Mouse (Mus musculus) gonadal fat pad, adult 2 months (tissue): ENCODE results near the gene Rnf34. TPM values are rescaled to one million over a fixed set of nuclear protein-coding genes. Genes with fewer than 3 reads are reported as not detected.

Experiments used
- DNase-seq: peaks from one replicate; pipeline ENCODE4 v3.0.0-alpha.2; 2012; ENCODE audit warnings: low read depth
- polyA plus RNA-seq: library from polyadenylated mRNA; depleted of rRNA; stranded (reverse); fragments of >200 nt; gene quantifications from 2 replicates; pipeline ENCODE4 v1.2.3, GENCODE M21; 2012; rRNA removed

Rnf34 gene
- 16.5 and 17.5 TPM in 2 replicates for polyA plus RNA-seq

- DNase-seq: peak; percentile 56
These were observed at the start of gene Rnf34 for GRCm38 (mm10) chr5:122849521-122850318. TSS of gene Rnf34 (plus strand) at chr5:122850048.

- DNase-seq: no peak
These were observed 49.4 kb upstream of the Rnf34 start for GRCm38 (mm10) chr5:122800345-122801010.

GRCm38 (mm10) chr5:122801684-122802083, 48.2 kb upstream of the Rnf34 start:
- no peak for DNase-seq

- DNase-seq: no peak
These were observed 47.1 kb upstream of the Rnf34 start for GRCm38 (mm10) chr5:122802706-122803105.

GRCm38 (mm10) chr5:122805503-122805902, 44.3 kb upstream of the Rnf34 start:
- no peak for DNase-seq

- DNase-seq: no peak
These were observed 38.3 kb upstream of the Rnf34 start for GRCm38 (mm10) chr5:122811364-122812079.

GRCm38 (mm10) chr5:122812699-122813098, 37.1 kb upstream of the Rnf34 start:
- DNase-seq: no peak

- DNase-seq: peak; percentile 91
These were observed 28.9 kb upstream of the Rnf34 start, which contains the start of gene Anapc5 for GRCm38 (mm10) chr5:122820777-122821523. TSS of gene Anapc5 (minus strand) at chr5:122821339.

- DNase-seq: no peak
These were observed 28.3 kb upstream of the Rnf34 start for GRCm38 (mm10) chr5:122821524-122821885.

- DNase-seq: no peak
These were observed 27.4 kb upstream of the Rnf34 start for GRCm38 (mm10) chr5:122822441-122822840.

- no peak for DNase-seq
These were observed 25.9 kb upstream of the Rnf34 start for GRCm38 (mm10) chr5:122823976-122824375.

GRCm38 (mm10) chr5:122824450-122824849, 25.4 kb upstream of the Rnf34 start:
- DNase-seq: no peak

- no peak for DNase-seq
These were observed 24.7 kb upstream of the Rnf34 start for GRCm38 (mm10) chr5:122825099-122825498.

GRCm38 (mm10) chr5:122832536-122832935, 17.3 kb upstream of the Rnf34 start:
- DNase-seq: no peak

- no peak for DNase-seq
These were observed 16.9 kb upstream of the Rnf34 start for GRCm38 (mm10) chr5:122832996-122833395.

- DNase-seq: no peak
These were observed 8.7 kb upstream of the Rnf34 start for GRCm38 (mm10) chr5:122841126-122841525.

GRCm38 (mm10) chr5:122843799-122844198, 6.0 kb upstream of the Rnf34 start:
- DNase-seq: no peak

- DNase-seq: no peak
These were observed 613 bp downstream of the Rnf34 start for GRCm38 (mm10) chr5:122850319-122851002.

GRCm38 (mm10) chr5:122852611-122853010, 2.8 kb downstream of the Rnf34 start:
- no peak for DNase-seq

GRCm38 (mm10) chr5:122855858-122856257, 6.0 kb downstream of the Rnf34 start:
- no peak for DNase-seq

GRCm38 (mm10) chr5:122863053-122863452, 13.2 kb downstream of the Rnf34 start:
- DNase-seq: no peak
